Mouse (Mus musculus): ENCODE results near the gene Nudc. TPM values are rescaled to one million over a fixed set of nuclear protein-coding genes. Genes with fewer than 3 reads are reported as not detected.
"Not testable (repeated sequence)": the region's sequence is repeated elsewhere in the genome, so short reads cannot be mapped to it uniquely, and the experiment has no call there.

Gene Nudc
- polyA plus RNA-seq, 1 experiment from 2014 or later, result 354 TPM

- Histone ChIP-seq H3K27me3 (ENCODE audit: control insufficient read depth, insufficient read depth, low read length) (peaks cover 35% of the 10 kb centered on the region), H3K4me2 (ENCODE audit: low read depth, severe bottlenecking) (peak overlapping the region; percentile 52), H3K36me3 (ENCODE audit: control insufficient read depth, insufficient read depth, low read length) (no peaks in the 10 kb centered on the region), H3K9ac (ENCODE audit: low read length) (peak overlapping the region; percentile 1; the same call in 1 of the 2 replicates), H3K4me1 (ENCODE audit: control insufficient read depth, insufficient read depth, low read length) (no peaks in the 10 kb centered on the region), H3K27ac (replicated peaks; ENCODE audit: low read depth, low read length) (no peak overlapping the region), H3K4me3 (ENCODE audit: low read depth, low read length) (peak overlapping the region; percentile 25), H3K9me3 (ENCODE audit: control insufficient read depth, low read length) (no peaks in the 10 kb centered on the region)
- ATAC-seq (ENCODE audit: insufficient number of reproducible peaks, low FRiP score, low TSS enrichment, low read depth), result no peak
- 6% methylated on average over 25 of the region's 25 CpGs for WGBS
- no peak for DNase-seq (ENCODE audit: low spot score)
Observed at GRCm38 (mm10) chr4:133519369-133519665, 26.5 kb downstream of the Nudc start.

GRCm38 (mm10) chr4:133518601-133519368 lies 27.0 kb downstream of the Nudc start, which contains the start of gene Kdf1:
Kdf1 (plus strand) TSS chr4:133518963.
- DNase-seq (ENCODE audit: low spot score) (peak; percentile 37), ATAC-seq (ENCODE audit: insufficient number of reproducible peaks, low FRiP score, low TSS enrichment, low read depth) (no peak)
- Histone ChIP-seq H3K27me3 (ENCODE audit: control insufficient read depth, insufficient read depth, low read length) (peaks cover 35% of the 10 kb centered on the region), H3K9ac (ENCODE audit: low read length) (peak within 1 kb of the TSS; percentile 1; the same call in 1 of the 2 replicates), H3K4me1 (ENCODE audit: control insufficient read depth, insufficient read depth, low read length) (no peaks in the 10 kb centered on the region), H3K36me3 (ENCODE audit: control insufficient read depth, insufficient read depth, low read length) (no peaks in the 10 kb centered on the region), H3K9me3 (ENCODE audit: control insufficient read depth, low read length) (no peaks in the 10 kb centered on the region), H3K4me3 (ENCODE audit: low read depth, low read length) (peak within 1 kb of the TSS; percentile 25), H3K4me2 (ENCODE audit: low read depth, severe bottlenecking) (peak within 1 kb of the TSS; percentile 52), H3K27ac (replicated peaks; ENCODE audit: low read depth, low read length) (no peak within 1 kb of the TSS)
- WGBS, result 4% methylated on average over 55 of the region's 69 CpGs

GRCm38 (mm10) chr4:133512972-133513371 lies 32.8 kb downstream of the Nudc start:
- WGBS, result 18% methylated on average over 8 of the region's 8 CpGs
- Histone ChIP-seq H3K27ac (replicated peaks; ENCODE audit: low read depth, low read length) (no peak overlapping the region), H3K4me3 (ENCODE audit: low read depth, low read length) (no peak overlapping the region), H3K36me3 (ENCODE audit: control insufficient read depth, insufficient read depth, low read length) (no peaks in the 10 kb centered on the region), H3K4me1 (ENCODE audit: control insufficient read depth, insufficient read depth, low read length) (no peaks in the 10 kb centered on the region), H3K4me2 (ENCODE audit: low read depth, severe bottlenecking) (no peak overlapping the region), H3K9ac (ENCODE audit: low read length) (no peak overlapping the region), H3K9me3 (ENCODE audit: control insufficient read depth, low read length) (no peaks in the 10 kb centered on the region), H3K27me3 (ENCODE audit: control insufficient read depth, insufficient read depth, low read length) (peaks cover 5% of the 10 kb centered on the region)
- DNase-seq (ENCODE audit: low spot score), result peak; percentile 85
- no peak for ATAC-seq (ENCODE audit: insufficient number of reproducible peaks, low FRiP score, low TSS enrichment, low read depth)

GRCm38 (mm10) chr4:133512511-133512910 lies 33.3 kb downstream of the Nudc start:
- DNase-seq (ENCODE audit: low spot score); H3K4me2 ChIP-seq (ENCODE audit: low read depth, severe bottlenecking); H3K27me3 ChIP-seq (ENCODE audit: control insufficient read depth, insufficient read depth, low read length); H3K9ac ChIP-seq (ENCODE audit: low read length); ATAC-seq (ENCODE audit: insufficient number of reproducible peaks, low FRiP score, low TSS enrichment, low read depth); H3K36me3 ChIP-seq (ENCODE audit: control insufficient read depth, insufficient read depth, low read length); H3K27ac ChIP-seq (replicated peaks; ENCODE audit: low read depth, low read length); H3K9me3 ChIP-seq (ENCODE audit: control insufficient read depth, low read length); H3K4me1 ChIP-seq (ENCODE audit: control insufficient read depth, insufficient read depth, low read length); H3K4me3 ChIP-seq (ENCODE audit: low read depth, low read length): not testable (repeated sequence)
- 53% methylated on average over 4 of the region's 5 CpGs for WGBS

- Histone ChIP-seq H3K4me1 (ENCODE audit: control insufficient read depth, insufficient read depth, low read length) (no peaks in the 10 kb centered on the region), H3K36me3 (ENCODE audit: control insufficient read depth, insufficient read depth, low read length) (no peaks in the 10 kb centered on the region), H3K27me3 (ENCODE audit: control insufficient read depth, insufficient read depth, low read length) (no peaks in the 10 kb centered on the region), H3K4me3 (ENCODE audit: low read depth, low read length) (no peak overlapping the region), H3K9me3 (ENCODE audit: control insufficient read depth, low read length) (no peaks in the 10 kb centered on the region), H3K4me2 (ENCODE audit: low read depth, severe bottlenecking) (no peak overlapping the region), H3K9ac (ENCODE audit: low read length) (no peak overlapping the region), H3K27ac (replicated peaks; ENCODE audit: low read depth, low read length) (no peak overlapping the region)
- no peak for DNase-seq (ENCODE audit: low spot score)
- WGBS, result 75% methylated on average over 5 of the region's 5 CpGs
- no peak for ATAC-seq (ENCODE audit: insufficient number of reproducible peaks, low FRiP score, low TSS enrichment, low read depth)
Observed at GRCm38 (mm10) chr4:133511050-133511449, 34.7 kb downstream of the Nudc start.

GRCm38 (mm10) chr4:133508990-133509389 lies 36.8 kb downstream of the Nudc start:
- Histone ChIP-seq H3K4me1 (ENCODE audit: control insufficient read depth, insufficient read depth, low read length) (no peaks in the 10 kb centered on the region), H3K9ac (ENCODE audit: low read length) (no peak overlapping the region), H3K27ac (replicated peaks; ENCODE audit: low read depth, low read length) (no peak overlapping the region), H3K4me3 (ENCODE audit: low read depth, low read length) (no peak overlapping the region), H3K4me2 (ENCODE audit: low read depth, severe bottlenecking) (no peak overlapping the region), H3K36me3 (ENCODE audit: control insufficient read depth, insufficient read depth, low read length) (no peaks in the 10 kb centered on the region), H3K27me3 (ENCODE audit: control insufficient read depth, insufficient read depth, low read length) (no peaks in the 10 kb centered on the region), H3K9me3 (ENCODE audit: control insufficient read depth, low read length) (no peaks in the 10 kb centered on the region)
- ATAC-seq (ENCODE audit: insufficient number of reproducible peaks, low FRiP score, low TSS enrichment, low read depth), result no peak
- 81% methylated on average over 7 of the region's 7 CpGs for WGBS
- DNase-seq (ENCODE audit: low spot score), result no peak

- Histone ChIP-seq H3K9me3 (ENCODE audit: control insufficient read depth, low read length) (no peaks in the 10 kb centered on the region), H3K27me3 (ENCODE audit: control insufficient read depth, insufficient read depth, low read length) (peaks cover 4% of the 10 kb centered on the region; the same call in 1 of the 2 replicates), H3K4me2 (ENCODE audit: low read depth, severe bottlenecking) (no peak overlapping the region), H3K4me1 (ENCODE audit: control insufficient read depth, insufficient read depth, low read length) (no peaks in the 10 kb centered on the region), H3K27ac (replicated peaks; ENCODE audit: low read depth, low read length) (no peak overlapping the region), H3K4me3 (ENCODE audit: low read depth, low read length) (no peak overlapping the region), H3K9ac (ENCODE audit: low read length) (no peak overlapping the region), H3K36me3 (ENCODE audit: control insufficient read depth, insufficient read depth, low read length) (no peaks in the 10 kb centered on the region)
- 76% methylated on average over 5 of the region's 5 CpGs for WGBS
- ATAC-seq (ENCODE audit: insufficient number of reproducible peaks, low FRiP score, low TSS enrichment, low read depth), result no peak
- no peak for DNase-seq (ENCODE audit: low spot score)
Observed at GRCm38 (mm10) chr4:133506573-133506972, 39.2 kb downstream of the Nudc start.

- Histone ChIP-seq H3K4me3 (ENCODE audit: low read depth, low read length) (no peak overlapping the region), H3K9ac (ENCODE audit: low read length) (no peak overlapping the region), H3K36me3 (ENCODE audit: control insufficient read depth, insufficient read depth, low read length) (no peaks in the 10 kb centered on the region), H3K27me3 (ENCODE audit: control insufficient read depth, insufficient read depth, low read length) (peaks cover 10% of the 10 kb centered on the region), H3K9me3 (ENCODE audit: control insufficient read depth, low read length) (no peaks in the 10 kb centered on the region), H3K27ac (replicated peaks; ENCODE audit: low read depth, low read length) (no peak overlapping the region), H3K4me2 (ENCODE audit: low read depth, severe bottlenecking) (no peak overlapping the region), H3K4me1 (ENCODE audit: control insufficient read depth, insufficient read depth, low read length) (no peaks in the 10 kb centered on the region)
- 67% methylated on average over 9 of the region's 9 CpGs for WGBS
- ATAC-seq (ENCODE audit: insufficient number of reproducible peaks, low FRiP score, low TSS enrichment, low read depth), result no peak
- DNase-seq (ENCODE audit: low spot score), result no peak
Observed at GRCm38 (mm10) chr4:133504755-133505485, 40.9 kb downstream of the Nudc start.
